Mouse (Mus musculus) cerebellum, adult 18-20 months (tissue): ENCODE data around the gene Mtrf1l.

Source experiments
- DNase-seq, 2 experiments: peaks; one replicate each; pipeline ENCODE4 v3.0.0; 2021

Mtrf1l gene

DNA sequence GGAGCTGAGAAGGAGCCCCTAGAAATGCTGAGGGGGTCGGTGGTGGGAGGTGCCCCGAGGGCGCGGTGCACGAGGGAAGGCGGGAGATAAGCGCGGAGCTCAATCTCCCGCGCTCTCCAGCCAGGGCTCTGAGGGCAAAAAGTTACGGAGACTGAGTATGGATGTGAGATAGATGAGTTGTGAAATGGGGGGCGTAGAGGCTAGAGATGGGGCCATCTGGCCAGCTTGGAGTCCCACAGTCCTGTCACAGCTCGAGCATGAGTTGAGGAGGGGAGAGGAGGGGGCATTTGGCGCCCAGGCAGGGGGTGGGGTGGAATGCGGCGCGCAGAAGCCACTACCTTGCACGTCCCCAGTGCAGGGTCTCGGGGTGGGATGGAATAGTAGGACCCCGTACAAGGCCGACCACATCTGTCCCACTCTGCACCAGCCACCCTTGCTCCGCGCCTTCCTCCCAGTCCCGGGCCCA, 19.0 kb downstream of the Mtrf1l start:
- DNase-seq: peak; percentile 19 to 22

DNA sequence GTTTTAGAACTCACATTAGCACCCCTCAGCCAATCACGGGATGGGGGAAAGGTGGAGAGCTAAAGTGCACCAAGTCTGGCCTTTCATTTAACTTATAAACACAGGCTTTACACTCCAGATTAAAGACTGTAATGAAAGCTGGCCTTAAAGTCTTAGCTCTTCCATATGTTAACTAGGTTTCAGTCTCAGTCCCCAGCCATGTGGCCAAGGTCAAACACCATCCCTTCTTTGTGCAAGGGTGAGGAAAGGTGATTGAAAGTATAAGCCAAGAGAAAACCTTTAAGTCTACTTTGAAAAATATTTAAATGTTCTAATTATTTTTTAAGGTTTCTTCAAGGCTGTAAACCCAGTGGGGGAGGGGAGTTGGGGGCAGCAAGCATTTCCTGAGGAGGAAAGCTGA, 20.0 kb downstream of the Mtrf1l start:
- DNase-seq: no peak

GRCm38 (mm10) chr10:5802866-5803265, 20.8 kb downstream of the Mtrf1l start:
- DNase-seq: no peak

- no peak for DNase-seq
Observed at GRCm38 (mm10) chr10:5800490-5800889, 23.2 kb downstream of the Mtrf1l start.

DNA sequence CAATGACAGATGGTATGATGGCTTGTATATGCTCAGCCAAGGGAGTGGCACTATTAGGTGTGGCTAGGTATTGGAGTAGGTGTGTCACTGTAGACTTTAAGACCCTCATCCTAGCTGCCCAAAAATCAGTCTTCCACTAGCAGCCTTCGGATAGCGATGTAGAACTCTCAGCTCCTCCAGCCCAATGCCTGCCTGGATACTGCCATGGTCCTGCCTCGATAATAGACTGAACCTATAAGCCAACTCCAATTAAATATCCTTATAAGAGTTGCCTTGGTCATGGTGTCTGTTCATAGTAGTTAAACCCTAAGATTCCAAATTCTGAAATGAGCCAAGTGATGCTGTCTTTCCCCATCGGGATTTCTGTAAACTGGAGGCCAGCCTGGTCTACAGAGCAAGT, 25.6 kb downstream of the Mtrf1l start:
- no peak for DNase-seq

DNA sequence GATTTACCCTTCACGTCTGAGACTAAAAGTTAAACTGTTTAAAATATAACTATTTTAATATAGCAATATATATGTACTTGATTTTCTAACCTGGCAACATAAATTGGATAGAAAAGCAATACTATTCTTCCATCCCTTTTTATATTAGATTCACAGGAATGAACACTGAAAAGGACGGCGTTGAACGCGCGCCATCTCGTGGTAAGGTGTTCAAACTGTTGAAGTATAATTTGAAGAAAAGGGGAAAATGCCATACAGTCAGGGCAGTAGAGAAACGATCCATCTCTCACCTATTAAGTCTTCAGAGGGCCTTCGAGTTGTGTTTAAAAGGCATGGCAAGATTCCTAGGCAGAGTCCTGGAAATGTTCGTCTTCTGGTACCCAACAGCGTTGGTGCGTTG, 33.1 kb downstream of the Mtrf1l start:
- peak; percentile 55 to 64 for DNase-seq

DNA sequence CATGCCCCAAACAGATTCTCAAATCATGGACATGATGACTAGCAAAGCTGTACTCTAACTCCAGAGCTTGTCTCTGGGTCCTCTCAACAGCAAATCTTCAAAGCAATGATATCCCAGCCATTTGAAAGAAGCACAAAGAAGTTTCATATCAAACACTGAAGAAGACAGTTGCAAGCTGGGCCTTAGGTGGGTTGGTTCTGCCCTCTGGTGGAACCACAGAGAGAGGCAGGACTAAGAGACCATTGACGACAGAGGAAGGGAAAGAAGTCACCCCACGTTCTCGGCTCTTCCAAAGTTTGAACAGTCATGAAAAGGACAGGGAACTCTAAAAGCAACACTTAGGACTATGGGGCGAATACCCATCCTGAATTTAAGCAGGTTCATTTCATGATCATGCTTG, 36.8 kb downstream of the Mtrf1l start:
- DNase-seq: peak in 1 of 2 experiments; percentile 15
